Mouse (Mus musculus): ENCODE data around the gene Crlf1.
A peak's percentile ranks its signal among the peaks of the same experiment; 100 is the strongest.

DNA sequence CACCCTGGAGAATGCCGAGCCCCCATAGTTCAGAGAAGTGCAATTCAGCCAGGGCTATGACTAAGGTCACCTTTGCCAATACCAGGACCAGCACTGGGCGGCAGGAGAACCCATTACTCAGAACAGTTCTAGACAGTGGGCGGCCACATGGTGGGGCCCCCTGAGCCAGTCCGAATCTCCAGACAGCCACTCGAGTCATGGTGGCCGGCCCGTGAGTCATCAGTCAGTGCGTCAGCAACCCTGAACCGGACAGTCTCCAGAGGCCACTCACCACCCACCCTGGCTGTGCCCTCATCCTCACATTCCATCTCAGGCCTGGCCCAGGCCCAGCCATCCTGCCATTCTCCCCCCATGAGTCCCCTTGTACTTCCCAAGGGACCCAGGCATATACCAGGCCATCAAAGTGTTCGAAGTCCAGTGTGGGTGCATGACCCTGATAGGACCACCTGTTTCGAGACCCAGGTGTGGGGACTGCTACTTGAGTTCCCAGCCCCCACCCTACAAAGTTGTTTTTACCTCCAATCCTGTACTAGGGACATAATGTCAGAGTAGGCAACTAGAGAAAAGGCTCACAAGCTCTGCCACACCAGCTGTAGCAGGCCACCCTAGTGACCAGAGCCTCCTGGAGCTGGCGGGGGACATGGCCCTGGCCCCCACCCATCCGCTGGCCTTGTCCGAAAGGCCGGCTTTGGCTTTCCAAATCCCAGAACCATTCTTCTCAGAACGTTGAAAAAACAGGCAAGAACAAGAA lies 31.0 kb upstream of the Crlf1 start:
- TF ChIP-seq CTCF (IDR thresholded peaks at IDR 0.05; ENCODE audit: control insufficient read depth, insufficient read depth, insufficient read length) (no peak), FOSL1 (IDR thresholded peaks at IDR 0.05; ENCODE audit: insufficient read depth, low read length, poor library complexity, severe bottlenecking) (peak; percentile 84)

Data from C2C12 (cell line).